25 mouse cellular contexts compared by ENCODE assay signal in the genomic region with DNA sequence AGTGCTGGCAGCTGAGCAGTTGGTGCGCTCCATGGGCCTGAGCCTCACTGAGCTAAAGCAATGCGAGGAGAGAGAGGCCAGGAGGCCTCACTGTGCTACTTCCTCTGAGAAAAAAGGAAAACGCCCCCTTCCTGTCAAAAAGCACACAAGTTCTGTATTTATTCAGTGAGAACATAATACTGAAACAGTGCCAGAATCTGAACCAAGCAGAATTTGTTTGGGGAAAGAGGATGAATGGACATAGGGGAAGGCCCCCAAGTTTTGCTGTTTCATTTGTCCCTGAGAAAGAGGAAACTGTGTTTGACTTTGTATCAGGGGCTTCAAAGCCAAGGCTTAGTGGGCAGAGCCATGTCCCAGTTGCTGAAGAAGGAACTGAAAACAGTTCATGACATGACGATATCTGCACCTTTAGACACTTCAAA. TPM values are rescaled to one million over a fixed set of nuclear protein-coding genes. Genes with fewer than 3 reads are reported as not detected.
A peak's percentile ranks its signal among the peaks of the same experiment; 100 is the strongest.
DNase-seq lines count a peak whose midpoint lies in the region; ATAC-seq and TF ChIP-seq lines count a peak whose summit lies in the region.
"Not testable (repeated sequence)": the region's sequence is repeated elsewhere in the genome, so short reads cannot be mapped to it uniquely, and the experiment has no call there.
"Had no signal": no experiment of that assay in that cellular context is flagged by ENCODE, and none has a peak within 500 bp of the region (broad histone marks: within the 10 kb centered on the region; RNA-seq: fewer than 3 reads in every experiment).

No protein-coding gene starts in this region.

- not testable (repeated sequence) for H3K4me1 ChIP-seq in lung, postnatal 0 days (ENCODE audit: insufficient read depth, low read depth, low read length)

- not testable (repeated sequence) for H3K9me3 ChIP-seq in lung, postnatal 0 days (ENCODE audit: low read length)

- H3K79me2 ChIP-seq in macrophage (ENCODE audit: inconsistent target) = not testable (repeated sequence)

- not testable (repeated sequence) for H3K27me3 ChIP-seq in lung, postnatal 0 days (replicated peaks; ENCODE audit: insufficient read depth, low read length); splenic B cell, adult 2 months (ENCODE audit: control insufficient read depth, insufficient read depth, low read length, poor library complexity, severe bottlenecking)

- not testable (repeated sequence) for H3K4me3 ChIP-seq in lung, postnatal 0 days (ENCODE audit: low read depth, low read length); macrophage (ENCODE audit: inconsistent target)

- not testable (repeated sequence) for TF ChIP-seq EP300 in lung, postnatal 0 days (IDR thresholded peaks at IDR 0.05)

- peak; percentile 83 for ATAC-seq in common myeloid progenitor, adult 5-6 weeks (replicated peaks; ENCODE audit: low read depth, poor library complexity, severe bottlenecking)
- ATAC-seq in hematopoietic stem cell, adult 5-6 weeks (replicated peaks in 1 of 2; ENCODE audit: insufficient read depth in 1 of 2, low FRiP score in 2 of 2, low TSS enrichment in 1 of 2, low read depth in 1 of 2, poor library complexity in 2 of 2, severe bottlenecking in 2 of 2) = peak; percentile 77 to 80
- ATAC-seq in lung, postnatal 0 days = peak; percentile 80

- H3K4me2 ChIP-seq in lung, postnatal 0 days (replicated peaks; ENCODE audit: low read depth, low read length) = not testable (repeated sequence)

- 20% methylated on average over 3 of the region's 4 CpGs for WGBS in lung, postnatal 0 days
- 5% methylated on average over 4 of the region's 4 CpGs for WGBS in macrophage (ENCODE audit: missing documents)

- TF ChIP-seq CTCF in lung, postnatal 0 days (IDR thresholded peaks at IDR 0.05) = not testable (repeated sequence)

- H3K9ac ChIP-seq in lung, postnatal 0 days (replicated peaks; ENCODE audit: low read depth) = not testable (repeated sequence)

- peak; percentile 23 to 58 for DNase-seq in heart, adult 9 months (ENCODE audit: low spot score in 2 of 2)
- peak; percentile 8 for DNase-seq in layer of hippocampus, adult 11-12 months (ENCODE audit: low spot score)
- peak; percentile 56 for DNase-seq in lung, postnatal 0 days (ENCODE audit: low spot score)
- peak; percentile 47 for DNase-seq in splenic B cell, adult 2 months (ENCODE audit: low read depth, low spot score)

- H3K36me3 ChIP-seq in lung, postnatal 0 days (ENCODE audit: insufficient read depth, low read length); macrophage (ENCODE audit: inconsistent target); splenic B cell, adult 2 months (ENCODE audit: control insufficient read depth, insufficient read depth, low read length, poor library complexity, severe bottlenecking): not testable (repeated sequence)

- H3K27ac ChIP-seq in lung, postnatal 0 days (ENCODE audit: low read length) = not testable (repeated sequence)
- H3K27ac ChIP-seq in macrophage = peak overlapping the region; percentile 27; the same call in 1 of the 2 replicates

RNA-seq across cellular contexts. Expression of gene Unc93a2, which starts 45.0 kb away (rescaled TPM):
- not detected in 2 replicates for total RNA-seq in common myeloid progenitor, adult 5-6 weeks (2017)
- total RNA-seq in hematopoietic stem cell, adult 5-6 weeks (2017) = 0.06 TPM in 1 of 2 replicates, not detected in the other
- polyA plus RNA-seq in lung, postnatal 0 days (2015; fragmentation: Nextera tagmentation; extraction: Ambion mirVana) = not detected in 2 replicates
- 1 to 10 TPM in 5 of 26 experiments, under 1 TPM in 12, not detected in 9; 0.32 to 1.8 (median 0.79) TPM for total RNA-seq in macrophage (2018; cell fraction: chromatin; rRNA removed)
- total RNA-seq in macrophage (2018; cell fraction: cytosol; rRNA removed) = under 1 TPM in 9 of 26 experiments, not detected in 17; 0.03 to 0.14 (median 0.08) TPM
- 1 to 10 TPM in 1 of 26 experiments, under 1 TPM in 16, not detected in 9; 0.26 to 1.1 (median 0.66) TPM for total RNA-seq in macrophage (2018; cell fraction: nucleus; rRNA removed)
- not detected in 3 replicates for polyA plus RNA-seq in macrophage (2018)
- total RNA-seq: forebrain, postnatal 0 days; heart, postnatal 36 days; left cerebral cortex, postnatal 14 days; midbrain, postnatal 0 days had no signal
- polyA plus RNA-seq: activated CD4-positive, CD25-positive, alpha-beta regulatory T cell, adult 4 months; embryonic facial prominence, embryonic 11.5 days; forebrain, embryonic 11.5 days; forebrain, postnatal 0 days; heart, embryonic 10.5 days; hindbrain, embryonic 14.5 days; intestine, embryonic 14.5 days; limb, embryonic 12.5 days; liver, embryonic 12.5 days; midbrain, embryonic 11.5 days had no signal

RNA-seq across cellular contexts. Expression of gene Gm49630, which starts 58.4 kb away (rescaled TPM):
- not detected in 2 replicates for total RNA-seq in common myeloid progenitor, adult 5-6 weeks (2017)
- not detected in 2 replicates for total RNA-seq in hematopoietic stem cell, adult 5-6 weeks (2017)
- polyA plus RNA-seq in lung, postnatal 0 days (2015; fragmentation: Nextera tagmentation; extraction: Ambion mirVana) = not detected in 2 replicates
- total RNA-seq in macrophage (2018; cell fraction: chromatin; rRNA removed) = not detected
- not detected for total RNA-seq in macrophage (2018; cell fraction: cytosol; rRNA removed)
- not detected for total RNA-seq in macrophage (2018; cell fraction: nucleus; rRNA removed)
- polyA plus RNA-seq in macrophage (2018) = not detected in 3 replicates
- total RNA-seq: adrenal gland, adult 8-10 months; forebrain, postnatal 0 days; gastrocnemius, postnatal 14 days; heart, postnatal 36 days; left cerebral cortex, postnatal 14 days; midbrain, postnatal 0 days had no signal
- polyA plus RNA-seq: activated CD4-positive, CD25-positive, alpha-beta regulatory T cell, adult 4 months; embryonic facial prominence, embryonic 11.5 days; forebrain, embryonic 11.5 days; forebrain, postnatal 0 days; heart, embryonic 10.5 days; hindbrain, embryonic 14.5 days; intestine, embryonic 14.5 days; limb, embryonic 12.5 days; liver, embryonic 12.5 days; lung, adult 2 months; midbrain, embryonic 11.5 days; midbrain, postnatal 0 days; neural tube, embryonic 15.5 days; urinary bladder, adult 2 months had no signal
